Mouse (Mus musculus) lung, adult 2 months (tissue): ENCODE results near the gene Lrmda. TPM values are rescaled to one million over a fixed set of nuclear protein-coding genes. Genes with fewer than 3 reads are reported as not detected.

ENCODE experiments used
- DNase-seq: peaks from one replicate; pipeline ENCODE4 v3.0.0; 2022
- H3K4me1 ChIP-seq: fragments of 200-500 bp; 2 replicates; pipeline ENCODE4 v1.6.1; 2011; ENCODE audit warnings: low read length; ENCODE audit not compliant: control insufficient read depth, insufficient read depth
- H3K4me3 ChIP-seq: fragments of 200-500 bp; replicated peaks from 2 replicates; pipeline ENCODE3; 2011; ENCODE audit warnings: low read depth, mild to moderate bottlenecking, control low read depth, low read length; ENCODE audit errors: extremely low read depth
- CTCF ChIP-seq: fragments of 200-500 bp; IDR thresholded peaks from 2 replicates; pipeline ENCODE4 v1.5.1; 2011; ENCODE audit warnings: mild to moderate bottlenecking, low read length, control low read depth; ENCODE audit not compliant: insufficient read depth
- POLR2A ChIP-seq: fragments of 200-500 bp; IDR thresholded peaks from 2 replicates; pipeline ENCODE4 v1.6.1; 2011; ENCODE audit warnings: low read depth, mild to moderate bottlenecking, control low read depth, low read length, borderline replicate concordance; ENCODE audit errors: extremely low read depth
- WGBS: fragments of 180-500 bp; shearing (Covaris S2); methylation state at CpG from one replicate; pipeline ENCODE4 v1.1.7; 2018; 5-methylcytosine and 5-hydroxymethylcytosine counted together
- polyA plus RNA-seq: library from polyadenylated mRNA; depleted of rRNA; stranded (reverse); fragments of >200 nt; gene quantifications from 2 replicates; pipeline ENCODE4 v1.2.3, GENCODE M21; 2012

Gene Lrmda
- polyA plus RNA-seq, 1 experiment = 1.8 TPM

DNA sequence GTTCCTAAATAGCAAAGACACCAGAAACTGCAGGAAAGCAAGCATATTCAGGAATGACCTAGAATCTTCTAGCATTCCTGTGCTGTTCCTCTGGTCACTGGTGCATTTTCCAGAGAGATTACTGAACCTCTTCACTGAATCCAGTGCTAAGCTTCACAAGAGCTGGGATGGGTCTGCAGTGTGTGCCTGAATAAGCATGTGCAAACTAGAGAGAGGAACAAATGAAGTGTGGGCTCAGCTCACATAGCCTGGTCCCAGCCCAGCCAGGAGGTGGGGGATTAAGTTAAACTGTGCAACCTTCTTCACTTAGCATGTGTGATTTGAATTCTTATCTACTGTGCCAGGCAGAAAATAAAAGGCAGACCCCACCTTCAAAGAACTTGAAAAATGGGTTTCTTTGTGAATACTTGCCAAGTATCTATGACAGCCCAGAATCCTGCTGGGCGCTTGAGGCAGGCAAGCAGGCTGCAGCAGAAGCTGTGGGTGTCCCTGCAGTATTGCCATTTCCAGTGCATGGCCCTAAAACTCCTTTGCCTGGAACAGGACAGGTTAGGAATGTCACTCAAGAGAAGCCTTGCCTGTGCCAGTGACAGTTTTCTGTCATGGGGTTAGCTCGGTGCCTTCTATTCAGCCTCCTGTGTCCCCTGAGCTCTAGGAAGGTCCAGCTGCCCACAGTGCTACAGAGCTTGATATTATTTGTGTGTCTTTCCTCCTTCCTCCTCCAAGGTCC lies 426.5 kb downstream of the Lrmda start:
- WGBS = 87% methylated on average over 2 of the region's 2 CpGs
- Histone ChIP-seq H3K4me3 (no peak overlapping the region), H3K4me1 (peaks cover 3% of the 10 kb centered on the region)
- DNase-seq = no peak
- TF ChIP-seq CTCF (no peak), POLR2A (no peak)

DNA sequence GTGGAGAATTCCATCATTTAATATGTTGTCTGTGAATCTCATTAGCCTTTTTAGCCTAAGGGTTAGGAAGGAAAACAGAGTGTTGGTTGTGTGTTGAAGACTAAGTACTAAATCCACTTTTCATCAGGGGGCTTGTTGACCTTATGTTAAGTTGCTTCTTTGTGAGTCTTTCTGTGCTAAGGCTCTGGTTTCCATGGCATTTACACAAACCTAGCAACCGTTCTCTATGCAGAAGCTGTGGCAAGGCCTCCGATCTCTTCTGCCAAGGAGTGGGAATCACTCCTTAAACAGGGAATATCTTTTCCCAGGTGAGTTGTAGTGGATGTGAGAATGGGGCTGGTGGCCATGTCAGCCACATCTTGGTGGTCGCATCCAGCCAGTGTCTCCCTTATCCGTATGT lies 432.1 kb downstream of the Lrmda start:
- WGBS = 92% methylated on average over 4 of the region's 4 CpGs
- DNase-seq = no peak
- Histone ChIP-seq H3K4me1 (no peaks in the 10 kb centered on the region), H3K4me3 (no peak overlapping the region)
- no peak for TF ChIP-seq CTCF
- TF ChIP-seq POLR2A = no peak

DNA sequence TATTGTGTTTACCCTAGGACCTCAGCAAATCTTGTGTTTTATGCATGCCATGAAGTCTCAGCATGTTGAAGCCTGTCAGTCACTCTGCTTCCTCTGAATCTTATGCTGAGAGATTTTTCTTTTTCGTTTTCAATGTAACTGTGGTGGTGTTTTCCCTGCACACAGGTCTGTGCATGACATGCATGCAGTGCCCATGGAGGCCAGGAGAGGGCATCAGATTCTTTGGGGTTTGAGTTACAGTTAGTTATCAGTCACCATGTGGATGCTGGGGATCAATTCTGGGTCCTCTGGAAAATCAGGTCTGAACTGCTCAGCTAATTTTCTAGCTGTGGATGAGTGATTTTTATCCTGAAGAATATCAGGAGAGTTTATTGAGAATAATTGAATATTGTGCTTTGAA lies 444.8 kb downstream of the Lrmda start:
- 83% methylated on average over 1 of the region's 1 CpGs for WGBS
- TF ChIP-seq POLR2A (no peak), CTCF (0 out of 2 replicates have a peak, but pooled peaks have one; percentile 8)

DNA sequence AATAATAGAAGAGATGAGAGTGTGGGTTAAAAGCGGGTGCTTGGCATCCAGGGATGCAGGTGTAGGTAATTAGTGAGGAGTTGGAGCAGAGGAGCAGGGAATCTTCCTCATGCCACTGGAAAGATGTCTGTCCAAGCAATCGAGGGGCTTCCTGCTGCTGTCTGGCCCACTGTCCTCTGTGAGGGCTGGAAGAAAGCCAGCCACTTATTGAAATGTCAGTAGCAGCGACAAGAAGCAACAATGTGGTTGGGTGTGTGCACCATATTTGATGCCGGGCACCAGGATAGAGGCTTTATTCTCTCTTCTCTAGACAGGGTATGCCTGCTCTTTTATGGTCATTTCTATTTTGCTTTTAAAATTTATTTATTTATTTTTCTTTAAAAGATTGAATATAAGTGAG lies 451.5 kb downstream of the Lrmda start:
- no peak for DNase-seq
- no peak overlapping the region for H3K4me3 ChIP-seq
- no peaks in the 10 kb centered on the region for H3K4me1 ChIP-seq
- WGBS = 63% methylated on average over 4 of the region's 4 CpGs
- TF ChIP-seq POLR2A (no peak), CTCF (no peak)

More for the DNA sequence above, 444.8 kb downstream of the Lrmda start:
- Histone ChIP-seq H3K4me1 (no peaks in the 10 kb centered on the region), H3K4me3 (no peak overlapping the region)
- DNase-seq = no peak

DNA sequence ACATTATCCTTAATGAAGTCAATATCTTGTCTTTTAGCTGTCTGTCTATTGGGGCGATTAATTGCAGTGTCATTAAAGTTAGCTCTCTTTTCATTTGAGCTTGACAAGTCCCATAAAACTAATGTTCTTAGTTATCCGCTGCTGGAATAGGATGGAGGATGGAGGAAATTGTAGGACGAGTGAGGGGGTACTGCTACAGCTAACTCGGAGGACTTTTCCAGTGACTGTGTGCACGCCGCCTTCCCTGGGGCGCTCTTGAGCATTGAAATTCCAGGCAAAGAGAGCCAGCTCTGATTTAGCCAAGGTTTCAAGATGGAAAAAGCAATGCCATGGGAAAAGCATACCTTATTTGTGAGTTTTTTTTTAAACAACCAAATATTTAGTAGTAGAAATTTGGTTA lies 453.9 kb downstream of the Lrmda start:
- Histone ChIP-seq H3K4me1 (no peaks in the 10 kb centered on the region), H3K4me3 (no peak overlapping the region)
- TF ChIP-seq CTCF (no peak), POLR2A (no peak)
- no peak for DNase-seq
- WGBS = 89% methylated on average over 7 of the region's 7 CpGs

DNA sequence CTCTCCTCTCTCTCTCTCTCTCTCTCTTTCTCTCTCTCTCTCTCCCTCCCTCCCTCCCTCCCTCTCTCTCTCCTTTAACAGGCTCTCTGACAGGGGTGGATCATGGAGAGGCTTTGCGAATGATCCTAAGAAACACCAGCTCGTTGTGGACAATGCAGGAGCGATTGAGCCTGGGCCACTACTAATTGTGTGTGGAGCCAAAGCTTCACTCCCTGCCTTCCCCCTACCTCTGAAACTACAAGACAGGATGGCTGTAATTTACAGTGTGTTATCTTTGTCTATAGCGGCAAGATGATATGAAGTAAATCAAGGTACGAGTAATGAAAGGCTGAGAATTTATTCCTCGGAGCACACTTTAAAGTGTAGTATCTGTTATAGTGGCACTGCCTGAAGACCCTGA lies 454.5 kb downstream of the Lrmda start:
- Histone ChIP-seq H3K4me1 (no peaks in the 10 kb centered on the region), H3K4me3 (no peak overlapping the region)
- no peak for TF ChIP-seq POLR2A
- no peak for TF ChIP-seq CTCF
- DNase-seq = no peak
- WGBS = 86% methylated on average over 6 of the region's 6 CpGs

DNA sequence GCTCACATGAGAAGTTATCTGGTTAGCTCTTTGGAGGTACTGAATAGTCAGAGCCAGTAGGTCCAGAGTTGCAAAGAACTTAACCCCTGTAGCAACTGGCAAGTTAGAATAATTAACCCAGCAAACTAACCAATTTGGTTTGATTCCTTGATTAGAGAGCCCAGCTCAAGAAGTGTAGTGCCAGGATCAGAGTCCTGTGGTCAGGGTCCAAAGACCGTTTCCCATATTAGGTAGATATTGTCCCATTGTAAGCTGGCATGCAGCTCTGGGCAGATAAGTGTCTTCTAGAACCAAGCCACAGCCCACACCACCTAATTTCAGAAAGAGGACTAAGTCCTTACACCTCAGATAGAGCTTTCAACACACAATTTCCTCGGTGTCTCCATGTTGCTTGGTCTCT lies 473.8 kb downstream of the Lrmda start:
- 95% methylated on average over 2 of the region's 2 CpGs for WGBS
- H3K4me3 ChIP-seq = no peak overlapping the region
- no peaks in the 10 kb centered on the region for H3K4me1 ChIP-seq
- TF ChIP-seq POLR2A = no peak
- TF ChIP-seq CTCF = no peak
- no peak for DNase-seq

DNA sequence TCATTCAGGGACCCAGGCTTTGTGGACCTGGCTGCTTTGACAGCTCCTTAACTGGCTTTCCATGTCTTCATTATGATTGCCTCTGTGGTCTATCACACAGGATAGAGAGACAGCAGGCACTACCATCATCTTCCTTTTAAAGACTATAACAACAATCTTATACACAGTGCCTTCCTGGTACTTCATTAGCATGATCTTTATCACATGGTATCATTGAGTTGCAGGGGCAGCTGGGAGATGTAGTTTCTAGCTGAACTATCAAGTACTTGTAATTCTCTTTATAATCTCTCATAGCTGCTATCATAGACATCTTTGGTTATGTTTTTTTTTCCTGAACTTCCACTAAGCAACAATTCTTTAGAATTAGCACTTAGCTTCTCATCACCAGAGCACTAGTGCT lies 474.8 kb downstream of the Lrmda start:
- DNase-seq = no peak
- no peak overlapping the region for H3K4me3 ChIP-seq
- TF ChIP-seq POLR2A (no peak), CTCF (no peak)
- H3K4me1 ChIP-seq = no peaks in the 10 kb centered on the region

DNA sequence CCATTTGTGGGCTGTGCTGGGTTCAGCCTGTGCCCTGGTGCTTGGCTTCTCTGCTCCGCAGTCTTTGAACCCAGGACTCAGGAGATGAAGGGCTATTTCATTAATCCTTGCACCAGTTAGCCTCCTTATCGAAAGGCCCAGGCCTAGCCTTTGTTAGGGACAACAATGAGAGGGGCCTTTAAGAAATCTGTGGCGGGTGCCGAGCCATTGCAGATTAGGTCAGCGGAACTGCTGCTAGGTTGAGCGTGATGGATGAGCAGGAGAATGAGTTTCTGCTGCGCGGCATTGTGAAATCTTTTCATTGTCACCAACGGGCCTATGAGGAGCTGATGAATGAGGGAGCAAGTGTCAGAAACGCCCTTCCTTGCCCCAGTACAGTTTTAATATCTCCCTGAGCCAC lies 475.4 kb downstream of the Lrmda start:
- Histone ChIP-seq H3K4me1 (no peaks in the 10 kb centered on the region), H3K4me3 (no peak overlapping the region)
- 33% methylated on average over 10 of the region's 10 CpGs for WGBS
- no peak for TF ChIP-seq POLR2A
- TF ChIP-seq CTCF = no peak
- DNase-seq = no peak

DNA sequence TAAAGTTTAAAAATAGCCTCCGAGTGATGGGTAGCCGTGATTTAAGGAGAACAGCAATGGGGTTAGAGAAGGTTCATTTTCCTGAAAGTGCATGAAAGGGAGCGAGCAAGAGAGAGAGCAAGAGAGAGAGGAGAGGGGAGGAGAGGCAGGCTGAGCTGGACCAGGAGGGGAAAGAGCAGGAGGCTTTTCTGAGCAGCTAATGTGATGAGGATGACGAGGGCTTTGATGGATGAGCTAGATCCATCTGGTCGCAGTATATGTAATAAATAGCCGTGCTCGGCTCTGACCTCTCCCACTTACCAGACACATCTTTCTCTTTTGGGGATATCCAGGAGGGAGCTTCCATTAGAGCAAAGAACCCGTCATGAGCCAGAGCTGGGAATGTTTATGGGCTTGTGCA lies 475.8 kb downstream of the Lrmda start:
- no peak for TF ChIP-seq POLR2A
- no peak for TF ChIP-seq CTCF
- DNase-seq = no peak
- WGBS = 61% methylated on average over 8 of the region's 8 CpGs
- Histone ChIP-seq H3K4me1 (no peaks in the 10 kb centered on the region), H3K4me3 (no peak overlapping the region)

DNA sequence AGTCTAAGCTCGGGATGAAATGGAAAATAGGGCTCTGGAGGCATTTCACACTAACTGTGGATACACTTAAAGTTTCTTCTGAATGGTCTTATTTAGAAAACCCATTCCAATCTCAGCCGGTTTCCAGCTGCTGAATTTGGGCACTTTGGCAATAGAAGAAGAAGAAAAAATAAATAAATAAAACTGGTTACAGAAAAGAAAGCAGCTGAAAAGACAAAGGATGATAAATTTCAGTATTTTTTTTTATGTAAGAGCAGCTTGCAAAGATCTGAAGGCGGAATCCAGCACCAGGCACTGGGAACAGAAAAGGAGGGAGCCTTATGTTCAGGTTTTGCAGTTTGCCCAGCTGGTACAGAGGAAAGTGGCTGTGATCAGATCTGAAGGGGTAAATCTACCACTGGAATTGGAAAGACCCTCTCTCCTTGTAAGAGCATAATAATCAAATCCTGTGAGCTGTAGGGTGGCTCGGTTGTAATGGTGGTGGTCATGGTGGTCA lies 478.2 kb downstream of the Lrmda start:
- no peak for TF ChIP-seq POLR2A
- TF ChIP-seq CTCF = no peak
- DNase-seq = no peak
- 73% methylated on average over 4 of the region's 4 CpGs for WGBS
- H3K4me1 ChIP-seq = no peaks in the 10 kb centered on the region
- no peak overlapping the region for H3K4me3 ChIP-seq
